Mouse (Mus musculus): ENCODE data around the gene Pax8.

DNA sequence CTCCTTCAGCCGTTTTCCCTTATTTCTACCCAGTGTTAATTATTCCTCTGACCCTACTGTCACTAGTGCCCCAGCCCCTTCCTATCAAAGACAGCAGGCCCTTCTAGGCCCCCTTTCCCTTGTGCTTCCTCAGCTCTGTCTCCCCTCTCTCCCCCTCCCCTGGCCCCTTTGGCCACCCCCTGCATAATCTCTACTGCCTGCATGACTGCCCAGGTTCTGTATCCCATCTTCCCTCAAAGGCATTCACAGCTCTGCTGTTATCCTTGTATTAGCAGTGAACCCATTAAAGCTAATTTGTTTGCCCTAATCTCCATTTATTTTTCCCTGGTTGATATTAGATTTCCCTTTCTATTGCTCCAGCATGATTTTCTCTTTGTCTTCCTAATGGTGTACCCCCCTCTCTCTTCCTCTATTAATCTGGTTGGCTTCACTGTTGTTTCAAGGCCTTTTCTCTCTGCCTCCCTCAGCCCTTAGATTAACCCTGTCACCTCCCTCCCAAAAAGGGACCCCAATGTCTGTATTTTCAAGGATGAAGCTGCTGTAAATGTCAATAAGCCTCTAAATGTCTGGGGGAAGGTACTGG, 20.9 kb downstream of the Pax8 start:
- TF ChIP-seq CTCF (conservative IDR thresholded peaks at IDR 0.05; ENCODE audit: insufficient read depth, insufficient read length, low read depth, low read length), result no peak
- TF ChIP-seq POLR2A (IDR thresholded peaks at IDR 0.05; ENCODE audit: low read depth, low read length), result no peak
